Mouse (Mus musculus): ENCODE measurements around the gene Dkkl1. TPM values are rescaled to one million over a fixed set of nuclear protein-coding genes. Genes with fewer than 3 reads are reported as not detected.

Gene Dkkl1
- polyA plus RNA-seq, 1 experiment from 2014 or later: 10.5 TPM

DNA sequence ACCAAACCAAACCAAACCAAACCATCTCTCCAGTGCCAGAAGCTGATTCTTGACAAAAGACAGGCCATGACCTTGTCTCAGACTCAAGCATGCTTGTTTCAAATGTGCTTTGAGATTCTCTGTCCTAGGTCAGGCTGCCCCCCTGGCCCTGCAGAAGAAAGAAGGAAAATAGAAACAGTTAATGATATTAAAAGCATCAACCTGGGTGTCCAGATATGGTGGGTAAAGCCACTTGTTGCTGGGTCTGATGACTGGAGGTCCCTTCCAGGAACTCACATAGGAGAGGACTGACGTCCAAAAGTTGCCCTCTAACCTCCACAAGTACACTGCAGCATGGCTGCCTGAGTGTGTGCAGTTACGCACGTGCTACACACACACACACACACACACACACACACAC, 51.1 kb downstream of the Dkkl1 start:
- no peak for ATAC-seq
- no peak overlapping the region for H3K4me2 ChIP-seq (ENCODE audit: low read length)
- no peak overlapping the region for H3K4me3 ChIP-seq (ENCODE audit: low read depth, low read length)
- 97% methylated on average over 3 of the region's 3 CpGs for WGBS
- H3K9me3 ChIP-seq (replicated peaks; ENCODE audit: control insufficient read depth, low read length, poor library complexity, severe bottlenecking): no peaks in the 10 kb centered on the region
- no peak overlapping the region for H3K9ac ChIP-seq (ENCODE audit: low read depth, low read length)
- peaks cover 8% of the 10 kb centered on the region for H3K4me1 ChIP-seq (ENCODE audit: control insufficient read depth, insufficient read depth, low read length)
- peaks cover 13% of the 10 kb centered on the region for H3K36me3 ChIP-seq (ENCODE audit: control insufficient read depth, insufficient read depth, low read length)
- H3K27ac ChIP-seq (ENCODE audit: low read length): no peak overlapping the region
- peaks cover 29% of the 10 kb centered on the region for H3K27me3 ChIP-seq (ENCODE audit: control insufficient read depth, insufficient read depth, low read depth, low read length)

GRCm38 (mm10) chr7:45160316-45160800, 51.6 kb downstream of the Dkkl1 start:
- no peak overlapping the region for H3K4me2 ChIP-seq (ENCODE audit: low read length)
- ATAC-seq: no peak
- 92% methylated on average over 6 of the region's 6 CpGs for WGBS
- no peak overlapping the region for H3K27ac ChIP-seq (ENCODE audit: low read length)
- no peak overlapping the region for H3K4me3 ChIP-seq (ENCODE audit: low read depth, low read length)
- peaks cover 13% of the 10 kb centered on the region for H3K36me3 ChIP-seq (ENCODE audit: control insufficient read depth, insufficient read depth, low read length)
- H3K27me3 ChIP-seq (ENCODE audit: control insufficient read depth, insufficient read depth, low read depth, low read length): peaks cover 24% of the 10 kb centered on the region
- H3K9me3 ChIP-seq (replicated peaks; ENCODE audit: control insufficient read depth, low read length, poor library complexity, severe bottlenecking): no peaks in the 10 kb centered on the region
- H3K4me1 ChIP-seq (ENCODE audit: control insufficient read depth, insufficient read depth, low read length): peaks cover 10% of the 10 kb centered on the region
- H3K9ac ChIP-seq (ENCODE audit: low read depth, low read length): no peak overlapping the region

DNA sequence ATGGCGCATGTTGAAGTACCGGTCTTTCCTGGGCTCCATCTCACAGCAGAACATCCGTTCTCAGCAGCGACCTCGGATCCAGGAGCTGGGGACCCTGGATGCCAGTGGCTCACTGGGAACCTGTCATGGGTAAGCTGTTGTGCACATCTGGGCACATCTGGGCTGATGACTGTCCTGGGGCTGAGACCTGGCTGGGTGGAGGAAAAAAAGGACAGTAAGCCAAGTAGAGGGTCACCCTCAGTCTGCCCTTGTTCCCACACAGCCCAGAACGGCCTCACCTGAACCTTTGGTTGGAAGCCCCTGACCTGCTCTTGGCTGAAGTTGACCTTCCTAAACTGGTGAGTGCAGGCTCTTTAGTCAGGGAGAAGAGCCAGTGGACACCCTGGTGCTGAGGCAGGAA, 53.0 kb downstream of the Dkkl1 start:
- ATAC-seq: no peak
- Histone ChIP-seq H3K36me3 (ENCODE audit: control insufficient read depth, insufficient read depth, low read length) (peaks cover 13% of the 10 kb centered on the region), H3K4me3 (ENCODE audit: low read depth, low read length) (no peak overlapping the region), H3K4me2 (ENCODE audit: low read length) (no peak overlapping the region), H3K9me3 (replicated peaks; ENCODE audit: control insufficient read depth, low read length, poor library complexity, severe bottlenecking) (no peaks in the 10 kb centered on the region), H3K4me1 (ENCODE audit: control insufficient read depth, insufficient read depth, low read length) (peaks cover 14% of the 10 kb centered on the region), H3K9ac (ENCODE audit: low read depth, low read length) (no peak overlapping the region), H3K27me3 (ENCODE audit: control insufficient read depth, insufficient read depth, low read depth, low read length) (peaks cover 10% of the 10 kb centered on the region), H3K27ac (ENCODE audit: low read length) (no peak overlapping the region)
- WGBS: 96% methylated on average over 6 of the region's 6 CpGs

Small RNA genes within 50 kb of the gene (microRNA-seq; reads per million reads assigned to microRNA genes)
- gene Mir7055: not detected

Other genes starting within 250 kb of the Dkkl1 start
- gene Cpt1c, start 237.3 kb downstream of the Dkkl1 start, polyA plus RNA-seq (2015; fragmentation: Nextera tagmentation; extraction: Ambion mirVana): 58.4 and 63.1 TPM in 2 replicates
- 671 and 697 TPM in 2 replicates for gene Prmt1, start 225.6 kb downstream of the Dkkl1 start, polyA plus RNA-seq (2015; fragmentation: Nextera tagmentation; extraction: Ambion mirVana)
- gene Irf3, start 214.5 kb downstream of the Dkkl1 start, polyA plus RNA-seq (2015; fragmentation: Nextera tagmentation; extraction: Ambion mirVana): 52.3 and 53.6 TPM in 2 replicates
- 7.0 and 8.3 TPM in 2 replicates for gene Bcl2l12, start 213.4 kb downstream of the Dkkl1 start, polyA plus RNA-seq (2015; fragmentation: Nextera tagmentation; extraction: Ambion mirVana)
- 42.4 and 47.8 TPM in 2 replicates for gene Scaf1, start 195.8 kb downstream of the Dkkl1 start, polyA plus RNA-seq (2015; fragmentation: Nextera tagmentation; extraction: Ambion mirVana)
- 12.2 and 12.4 TPM in 2 replicates for gene Rras, start 194.2 kb downstream of the Dkkl1 start, polyA plus RNA-seq (2015; fragmentation: Nextera tagmentation; extraction: Ambion mirVana)
- gene Prr12, start 159.3 kb downstream of the Dkkl1 start, polyA plus RNA-seq (2015; fragmentation: Nextera tagmentation; extraction: Ambion mirVana): 13.6 and 13.9 TPM in 2 replicates
- gene Nosip, start 149.7 kb downstream of the Dkkl1 start, polyA plus RNA-seq (2015; fragmentation: Nextera tagmentation; extraction: Ambion mirVana): 64.1 and 67.7 TPM in 2 replicates
- gene Prrg2, start 149.5 kb downstream of the Dkkl1 start, polyA plus RNA-seq (2015; fragmentation: Nextera tagmentation; extraction: Ambion mirVana): 12.5 and 13.6 TPM in 2 replicates
- gene Rcn3, start 119.9 kb downstream of the Dkkl1 start, polyA plus RNA-seq (2015; fragmentation: Nextera tagmentation; extraction: Ambion mirVana): 43.5 and 47.8 TPM in 2 replicates
- gene Fcgrt, start 108.3 kb downstream of the Dkkl1 start, polyA plus RNA-seq (2015; fragmentation: Nextera tagmentation; extraction: Ambion mirVana): 22.7 and 27.9 TPM in 2 replicates
- 657 and 700 TPM in 2 replicates for gene Rps11, start 87.7 kb downstream of the Dkkl1 start, polyA plus RNA-seq (2015; fragmentation: Nextera tagmentation; extraction: Ambion mirVana)
- 602 and 620 TPM in 2 replicates for gene Rpl13a, start 83.4 kb downstream of the Dkkl1 start, polyA plus RNA-seq (2015; fragmentation: Nextera tagmentation; extraction: Ambion mirVana)
- gene Gm45713, start 75.9 kb downstream of the Dkkl1 start, polyA plus RNA-seq (2015; fragmentation: Nextera tagmentation; extraction: Ambion mirVana): 0.41 TPM in 1 of 2 replicates, not detected in the other
- 1.5 and 2.2 TPM in 2 replicates for gene Flt3l, start 75.7 kb downstream of the Dkkl1 start, polyA plus RNA-seq (2015; fragmentation: Nextera tagmentation; extraction: Ambion mirVana)
- gene Pih1d1, start 57.8 kb downstream of the Dkkl1 start, polyA plus RNA-seq (2015; fragmentation: Nextera tagmentation; extraction: Ambion mirVana): 89.9 and 91.9 TPM in 2 replicates
- 13.7 and 18.2 TPM in 2 replicates for gene Aldh16a1, start 57.6 kb downstream of the Dkkl1 start, polyA plus RNA-seq (2015; fragmentation: Nextera tagmentation; extraction: Ambion mirVana)
- gene Slc17a7, start 48.2 kb downstream of the Dkkl1 start, polyA plus RNA-seq (2015; fragmentation: Nextera tagmentation; extraction: Ambion mirVana): 0.55 and 1.1 TPM in 2 replicates
- not detected in 2 replicates for gene Gfy, start 32.6 kb downstream of the Dkkl1 start, polyA plus RNA-seq (2015; fragmentation: Nextera tagmentation; extraction: Ambion mirVana)
- 1.1 and 1.2 TPM in 2 replicates for gene Pth2, start 31.2 kb downstream of the Dkkl1 start, polyA plus RNA-seq (2015; fragmentation: Nextera tagmentation; extraction: Ambion mirVana)
- gene Ccdc155, start 7.3 kb downstream of the Dkkl1 start, polyA plus RNA-seq (2015; fragmentation: Nextera tagmentation; extraction: Ambion mirVana): 0.45 and 0.53 TPM in 2 replicates
- gene Tead2, start 3.6 kb upstream of the Dkkl1 start, polyA plus RNA-seq (2015; fragmentation: Nextera tagmentation; extraction: Ambion mirVana): 30.5 and 39.5 TPM in 2 replicates
- 1.3 and 1.4 TPM in 2 replicates for gene Cd37, start 27.0 kb upstream of the Dkkl1 start, polyA plus RNA-seq (2015; fragmentation: Nextera tagmentation; extraction: Ambion mirVana)
- gene Slc6a16, start 28.9 kb upstream of the Dkkl1 start, polyA plus RNA-seq (2015; fragmentation: Nextera tagmentation; extraction: Ambion mirVana): 0.93 and 1.2 TPM in 2 replicates
- not detected in 2 replicates for gene Slc6a21, start 65.4 kb upstream of the Dkkl1 start, polyA plus RNA-seq (2015; fragmentation: Nextera tagmentation; extraction: Ambion mirVana)
- gene Trpm4, start 121.6 kb upstream of the Dkkl1 start, polyA plus RNA-seq (2015; fragmentation: Nextera tagmentation; extraction: Ambion mirVana): 11.1 and 12.4 TPM in 2 replicates
- gene Hrc, start 123.1 kb upstream of the Dkkl1 start, polyA plus RNA-seq (2015; fragmentation: Nextera tagmentation; extraction: Ambion mirVana): 0.39 and 0.40 TPM in 2 replicates
- gene Ppfia3, start 154.9 kb upstream of the Dkkl1 start, polyA plus RNA-seq (2015; fragmentation: Nextera tagmentation; extraction: Ambion mirVana): 28.5 and 29.2 TPM in 2 replicates
- 27.0 and 39.9 TPM in 2 replicates for gene Lin7b, start 158.4 kb upstream of the Dkkl1 start, polyA plus RNA-seq (2015; fragmentation: Nextera tagmentation; extraction: Ambion mirVana)
- 157 and 186 TPM in 2 replicates for gene Snrnp70, start 183.6 kb upstream of the Dkkl1 start, polyA plus RNA-seq (2015; fragmentation: Nextera tagmentation; extraction: Ambion mirVana)
- not detected in 2 replicates for gene Kcna7, start 193.5 kb upstream of the Dkkl1 start, polyA plus RNA-seq (2015; fragmentation: Nextera tagmentation; extraction: Ambion mirVana)
- not detected in 2 replicates for gene Ntf5, start 201.5 kb upstream of the Dkkl1 start, polyA plus RNA-seq (2015; fragmentation: Nextera tagmentation; extraction: Ambion mirVana)
- gene Lhb, start 208.7 kb upstream of the Dkkl1 start, polyA plus RNA-seq (2015; fragmentation: Nextera tagmentation; extraction: Ambion mirVana): 0.39 and 0.88 TPM in 2 replicates
- gene Gys1, start 222.7 kb upstream of the Dkkl1 start, polyA plus RNA-seq (2015; fragmentation: Nextera tagmentation; extraction: Ambion mirVana): 20.9 and 21.8 TPM in 2 replicates
- gene Ruvbl2, start 225.9 kb upstream of the Dkkl1 start, polyA plus RNA-seq (2015; fragmentation: Nextera tagmentation; extraction: Ambion mirVana): 103 and 110 TPM in 2 replicates
- gene Ftl1, start 247.7 kb upstream of the Dkkl1 start, polyA plus RNA-seq (2015; fragmentation: Nextera tagmentation; extraction: Ambion mirVana): 5,323 and 5,449 TPM in 2 replicates

Data from midbrain, embryonic 16.5 days (tissue).